Mouse (Mus musculus) inflammation-experienced regulatory T-cells, adult 16 weeks (primary cell): Measurements from ENCODE around the gene Gm20814. TPM values are rescaled to one million over a fixed set of nuclear protein-coding genes. Genes with fewer than 3 reads are reported as not detected.

Source experiments
- polyA plus RNA-seq: library from polyadenylated mRNA; unstranded; fragments of 100-300 nt; shearing (Covaris generic); gene quantifications from one replicate; pipeline ENCODE4 v1.2.1, GENCODE M21; 2017

Gm20814 gene
- polyA plus RNA-seq = not detected

GRCm38 (mm10) chrY:75195556-75195955, at the start of gene Gm20814:
TSS of gene Gm20814 (plus strand) at chrY:75195856.

